Mouse (Mus musculus) olfactory bulb, adult 2 months (tissue): ENCODE measurements around the gene Supt6.

Source experiments
- CTCF ChIP-seq: fragments of 200-500 bp; IDR thresholded peaks from 2 replicates; pipeline ENCODE4 v1.5.1; 2012; ENCODE audit warnings: low read depth, mild to moderate bottlenecking, low read length, moderate library complexity; ENCODE audit not compliant: insufficient read depth
- POLR2A ChIP-seq: fragments of 200-500 bp; IDR thresholded peaks from 2 replicates; pipeline ENCODE4 v1.6.1; 2012; ENCODE audit warnings: mild to moderate bottlenecking, low read depth, low read length, moderate library complexity; ENCODE audit not compliant: insufficient read depth

GRCm38 (mm10) chr11:78172034-78172747, 73.6 kb downstream of the Supt6 start:
- TF ChIP-seq CTCF, result no peak
- TF ChIP-seq POLR2A, result no peak
